Mouse (Mus musculus): ENCODE measurements at regions not wholly inside any gene's neighbourhood (a gene's known extent, or its start where the extent isn't known, plus 50 kb on each side); places are given as distances from the start of the nearest gene placed in this dataset.
A peak's percentile ranks its signal among the peaks of the same experiment; 100 is the strongest.
"Not testable (repeated sequence)": the region's sequence is repeated elsewhere in the genome, so short reads cannot be mapped to it uniquely, and the experiment has no call there.

GRCm38 (mm10) chr10:14989601-14990140, 271.7 kb upstream of the Gje1 start:
- no peak overlapping the region for H3K4me3 ChIP-seq (replicated peaks; ENCODE audit: low read length)
- H3K9me3 ChIP-seq (ENCODE audit: control insufficient read depth, low read length), result no peaks in the 10 kb centered on the region
- TF ChIP-seq POLR2A (IDR thresholded peaks at IDR 0.05; ENCODE audit: borderline replicate concordance, extremely low read depth, insufficient read depth, insufficient read length), result no peak
- H3K4me1 ChIP-seq (ENCODE audit: control insufficient read depth, insufficient read depth, low read length), result no peaks in the 10 kb centered on the region
- ATAC-seq (ENCODE audit: low FRiP score, low read depth) (no peak), DNase-seq (ENCODE audit: low spot score) (no peak)
- H3K36me3 ChIP-seq (ENCODE audit: control insufficient read depth, insufficient read depth, low read length), result no peaks in the 10 kb centered on the region
- H3K9ac ChIP-seq (ENCODE audit: low read depth, low read length, severe bottlenecking), result no peak overlapping the region
- no peak overlapping the region for H3K4me2 ChIP-seq (replicated peaks; ENCODE audit: low read depth, low read length, severe bottlenecking)
- no peak overlapping the region for H3K27ac ChIP-seq (replicated peaks; ENCODE audit: low read depth, low read length)
- H3K27me3 ChIP-seq (ENCODE audit: control insufficient read depth, insufficient read depth, low read length), result no peaks in the 10 kb centered on the region

GRCm38 (mm10) chr10:14986566-14986965, 268.6 kb upstream of the Gje1 start:
- not testable (repeated sequence) for ATAC-seq (ENCODE audit: low FRiP score, low read depth); H3K4me1 ChIP-seq (ENCODE audit: control insufficient read depth, insufficient read depth, low read length); H3K27me3 ChIP-seq (ENCODE audit: control insufficient read depth, insufficient read depth, low read length); H3K4me3 ChIP-seq (replicated peaks; ENCODE audit: low read length); H3K4me2 ChIP-seq (replicated peaks; ENCODE audit: low read depth, low read length, severe bottlenecking); DNase-seq (ENCODE audit: low spot score); H3K9ac ChIP-seq (ENCODE audit: low read depth, low read length, severe bottlenecking); H3K27ac ChIP-seq (replicated peaks; ENCODE audit: low read depth, low read length); H3K9me3 ChIP-seq (ENCODE audit: control insufficient read depth, low read length); H3K36me3 ChIP-seq (ENCODE audit: control insufficient read depth, insufficient read depth, low read length)
- WGBS, result 65% methylated on average over 2 of the region's 2 CpGs

GRCm38 (mm10) chr10:14978093-14978755, 260.2 kb upstream of the Gje1 start:
- WGBS, result 63% methylated on average over 4 of the region's 4 CpGs
- no peak overlapping the region for H3K4me2 ChIP-seq (replicated peaks; ENCODE audit: low read depth, low read length, severe bottlenecking)
- peak; percentile 62 for ATAC-seq (ENCODE audit: low FRiP score, low read depth)

GRCm38 (mm10) chr10:14977268-14978000, 259.4 kb upstream of the Gje1 start:
- no peaks in the 10 kb centered on the region for H3K9me3 ChIP-seq (ENCODE audit: control insufficient read depth, low read length)
- H3K27ac ChIP-seq (replicated peaks; ENCODE audit: low read depth, low read length), result no peak overlapping the region
- H3K9ac ChIP-seq (ENCODE audit: low read depth, low read length, severe bottlenecking), result no peak overlapping the region
- H3K4me1 ChIP-seq (ENCODE audit: control insufficient read depth, insufficient read depth, low read length), result no peaks in the 10 kb centered on the region
- no peak overlapping the region for H3K4me2 ChIP-seq (replicated peaks; ENCODE audit: low read depth, low read length, severe bottlenecking)
- WGBS, result 39% methylated on average over 2 of the region's 2 CpGs
- H3K4me3 ChIP-seq (replicated peaks; ENCODE audit: low read length), result no peak overlapping the region
- no peaks in the 10 kb centered on the region for H3K27me3 ChIP-seq (ENCODE audit: control insufficient read depth, insufficient read depth, low read length)
- ATAC-seq (ENCODE audit: low FRiP score, low read depth) (no peak), DNase-seq (ENCODE audit: low spot score) (no peak)
- no peak for TF ChIP-seq POLR2A (IDR thresholded peaks at IDR 0.05; ENCODE audit: borderline replicate concordance, extremely low read depth, insufficient read depth, insufficient read length)
- no peaks in the 10 kb centered on the region for H3K36me3 ChIP-seq (ENCODE audit: control insufficient read depth, insufficient read depth, low read length)

More at GRCm38 (mm10) chr10:14978093-14978755, 260.2 kb upstream of the Gje1 start:
- no peak overlapping the region for H3K9ac ChIP-seq (ENCODE audit: low read depth, low read length, severe bottlenecking)
- peak; percentile 69 for DNase-seq (ENCODE audit: low spot score)
- no peaks in the 10 kb centered on the region for H3K9me3 ChIP-seq (ENCODE audit: control insufficient read depth, low read length)
- H3K4me1 ChIP-seq (ENCODE audit: control insufficient read depth, insufficient read depth, low read length), result no peaks in the 10 kb centered on the region
- no peaks in the 10 kb centered on the region for H3K27me3 ChIP-seq (ENCODE audit: control insufficient read depth, insufficient read depth, low read length)
- no peak overlapping the region for H3K27ac ChIP-seq (replicated peaks; ENCODE audit: low read depth, low read length)
- H3K36me3 ChIP-seq (ENCODE audit: control insufficient read depth, insufficient read depth, low read length), result no peaks in the 10 kb centered on the region
- no peak for TF ChIP-seq POLR2A (IDR thresholded peaks at IDR 0.05; ENCODE audit: borderline replicate concordance, extremely low read depth, insufficient read depth, insufficient read length)
- H3K4me3 ChIP-seq (replicated peaks; ENCODE audit: low read length), result no peak overlapping the region

- Histone ChIP-seq H3K9me3 (ENCODE audit: control insufficient read depth, low read length) (no peaks in the 10 kb centered on the region), H3K4me3 (replicated peaks; ENCODE audit: low read length) (no peak overlapping the region), H3K27ac (replicated peaks; ENCODE audit: low read depth, low read length) (no peak overlapping the region), H3K4me2 (replicated peaks; ENCODE audit: low read depth, low read length, severe bottlenecking) (no peak overlapping the region), H3K27me3 (ENCODE audit: control insufficient read depth, insufficient read depth, low read length) (no peaks in the 10 kb centered on the region), H3K9ac (ENCODE audit: low read depth, low read length, severe bottlenecking) (no peak overlapping the region), H3K4me1 (ENCODE audit: control insufficient read depth, insufficient read depth, low read length) (no peaks in the 10 kb centered on the region), H3K36me3 (ENCODE audit: control insufficient read depth, insufficient read depth, low read length) (no peaks in the 10 kb centered on the region)
- no peak for ATAC-seq (ENCODE audit: low FRiP score, low read depth)
- no peak for TF ChIP-seq POLR2A (IDR thresholded peaks at IDR 0.05; ENCODE audit: borderline replicate concordance, extremely low read depth, insufficient read depth, insufficient read length)
- DNase-seq (ENCODE audit: low spot score), result no peak
Measured at GRCm38 (mm10) chr10:14969726-14970125, 251.7 kb upstream of the Gje1 start.

Data from limb, embryonic 14.5 days (tissue).